Mouse (Mus musculus) bone marrow macrophage, adult 2 months (primary cell): ENCODE results near the gene Fam78a.

Experiments used
- CTCF ChIP-seq: IDR thresholded peaks from 2 replicates; pipeline ENCODE4 v1.5.1; 2012; ENCODE audit warnings: low read depth, mild to moderate bottlenecking, low read length, moderate library complexity
- POLR2A ChIP-seq: IDR thresholded peaks from 2 replicates; pipeline ENCODE4 v1.6.1; 2012; ENCODE audit warnings: mild to moderate bottlenecking, low read depth, low read length, borderline replicate concordance

- TF ChIP-seq CTCF = no peak
- no peak for TF ChIP-seq POLR2A
These were observed 19.7 kb downstream of the Fam78a start for GRCm38 (mm10) chr2:32064913-32065312.
